In genomic region chr1:118492811-118493210, GRCm38 (mm10) we compare ENCODE assay signal across 15 mouse cellular contexts.
DNase-seq lines count a peak whose midpoint lies in the region; ATAC-seq and TF ChIP-seq lines count a peak whose summit lies in the region.
"Had no signal": no experiment of that assay in that cellular context is flagged by ENCODE, and none has a peak within 500 bp of the region (broad histone marks: within the 10 kb centered on the region; RNA-seq: fewer than 3 reads in every experiment).

No protein-coding gene starts in this region.

- no peak overlapping the region for H3K4me3 ChIP-seq in embryonic facial prominence, embryonic 11.5 days (ENCODE audit: low read depth, low read length)
- no peak overlapping the region for H3K4me3 ChIP-seq in embryonic facial prominence, embryonic 10.5 days
- no peak overlapping the region for H3K4me3 ChIP-seq in kidney, adult 2 months (ENCODE audit: insufficient read depth, low read depth, low read length)
- no peak overlapping the region for H3K4me3 ChIP-seq in cortical plate, adult 2 months (ENCODE audit: insufficient read depth, low read length)
- H3K4me3 ChIP-seq: forebrain, embryonic 10.5 days; liver, embryonic 13.5 days; midbrain, embryonic 15.5 days had no signal

- TF ChIP-seq CTCF in kidney, adult 2 months (conservative IDR thresholded peaks at IDR 0.05; ENCODE audit: insufficient read depth, insufficient read length, low read depth, low read length): peak; percentile 25; the same call in 1 of the 2 replicates
- peak; percentile 41; the same call in 1 of the 2 replicates for TF ChIP-seq CTCF in cortical plate, adult 2 months (IDR thresholded peaks at IDR 0.05; ENCODE audit: extremely low read depth, insufficient read depth, low read length)

- H3K9me3 ChIP-seq in embryonic facial prominence, embryonic 11.5 days (replicated peaks; ENCODE audit: control insufficient read depth, low read length): no peaks in the 10 kb centered on the region
- H3K9me3 ChIP-seq in embryonic facial prominence, embryonic 10.5 days: no peaks in the 10 kb centered on the region
- H3K9me3 ChIP-seq: forebrain, embryonic 10.5 days; liver, embryonic 13.5 days; midbrain, embryonic 15.5 days had no signal

- H3K9ac ChIP-seq in embryonic facial prominence, embryonic 11.5 days (replicated peaks; ENCODE audit: low read length): no peak overlapping the region
- H3K9ac ChIP-seq: liver, embryonic 13.5 days; midbrain, embryonic 15.5 days had no signal

- no peak for TF ChIP-seq POLR2A in kidney, adult 2 months (IDR thresholded peaks at IDR 0.05; ENCODE audit: low read depth, low read length)
- TF ChIP-seq POLR2A in cortical plate, adult 2 months (IDR thresholded peaks at IDR 0.05; ENCODE audit: extremely low read depth, insufficient read depth, low read length): no peak

- no peaks in the 10 kb centered on the region for H3K27me3 ChIP-seq in embryonic facial prominence, embryonic 11.5 days (ENCODE audit: control insufficient read depth, insufficient read depth, low read length)
- H3K27me3 ChIP-seq in embryonic facial prominence, embryonic 10.5 days (replicated peaks; ENCODE audit: low read depth, poor library complexity, severe bottlenecking): no peaks in the 10 kb centered on the region
- no peaks in the 10 kb centered on the region for H3K27me3 ChIP-seq in kidney, adult 2 months (replicated peaks; ENCODE audit: control insufficient read depth, insufficient read depth, low read length)
- H3K27me3 ChIP-seq: liver, embryonic 13.5 days; midbrain, embryonic 15.5 days had no signal

- ATAC-seq in embryonic facial prominence, embryonic 11.5 days (replicated peaks; ENCODE audit: insufficient number of reproducible peaks, low FRiP score, low TSS enrichment, low read depth): no peak
- ATAC-seq: midbrain, embryonic 15.5 days had no signal

- no peaks in the 10 kb centered on the region for H3K4me1 ChIP-seq in embryonic facial prominence, embryonic 11.5 days (ENCODE audit: control insufficient read depth, insufficient read depth, low read length)
- peaks cover 13% of the 10 kb centered on the region for H3K4me1 ChIP-seq in embryonic facial prominence, embryonic 10.5 days
- no peaks in the 10 kb centered on the region for H3K4me1 ChIP-seq in kidney, adult 2 months (ENCODE audit: control insufficient read depth, insufficient read depth, low read length)
- no peaks in the 10 kb centered on the region for H3K4me1 ChIP-seq in cortical plate, adult 2 months (ENCODE audit: control insufficient read depth, insufficient read depth, low read length)

- H3K27ac ChIP-seq in embryonic facial prominence, embryonic 11.5 days (replicated peaks; ENCODE audit: low read depth, low read length): no peak overlapping the region
- no peak overlapping the region for H3K27ac ChIP-seq in embryonic facial prominence, embryonic 10.5 days (replicated peaks)
- H3K27ac ChIP-seq in kidney, adult 2 months (ENCODE audit: insufficient read depth, low read depth, low read length): no peak overlapping the region; the same call in 1 of the 2 replicates
- no peak overlapping the region for H3K27ac ChIP-seq in cortical plate, adult 2 months (ENCODE audit: insufficient read depth, low read length)
- H3K27ac ChIP-seq: forebrain, embryonic 10.5 days; liver, embryonic 13.5 days; midbrain, embryonic 15.5 days had no signal

- no peak overlapping the region for H3K4me2 ChIP-seq in embryonic facial prominence, embryonic 11.5 days (ENCODE audit: low read depth, low read length)
- H3K4me2 ChIP-seq: liver, embryonic 13.5 days; midbrain, embryonic 15.5 days had no signal

- H3K36me3 ChIP-seq in embryonic facial prominence, embryonic 11.5 days (replicated peaks; ENCODE audit: control insufficient read depth, insufficient read depth, low read depth, low read length): no peaks in the 10 kb centered on the region
- H3K36me3 ChIP-seq in embryonic facial prominence, embryonic 10.5 days (replicated peaks): peaks cover 20% of the 10 kb centered on the region
- H3K36me3 ChIP-seq in kidney, adult 2 months (ENCODE audit: control insufficient read depth, insufficient read depth, low read length): no peaks in the 10 kb centered on the region
- H3K36me3 ChIP-seq: midbrain, embryonic 15.5 days had no signal

- 78% methylated on average over 3 of the region's 3 CpGs for WGBS in embryonic facial prominence, embryonic 11.5 days
- WGBS in embryonic facial prominence, embryonic 10.5 days: 81% methylated on average over 3 of the region's 3 CpGs
- 72% methylated on average over 3 of the region's 3 CpGs for WGBS in kidney, adult 2 months

- peak; percentile 8 for DNase-seq in embryonic facial prominence, embryonic 11.5 days (ENCODE audit: low spot score)
- DNase-seq in embryonic facial prominence, embryonic 10.5 days (ENCODE audit: low spot score): no peak
- no peak for DNase-seq in kidney, adult 2 months
- DNase-seq in kidney, postnatal 4 days: no peak
- peak; percentile 33 for DNase-seq in A20 (ENCODE audit: low read depth, low spot score)
- DNase-seq in adrenal gland, adult 8-10 months: no peak
- DNase-seq in lung, postnatal 4 days: no peak
- DNase-seq: adrenal gland, postnatal 14 days; cerebellum, adult 8-10 months; heart, postnatal 14 days; layer of hippocampus, postnatal 36 days; liver, embryonic 13.5 days had no signal

Comparison
In these comparisons a context has a peak if more than half of its experiments do, and no peak if none do; other contexts are left out.
1. DNase-seq: peak in embryonic facial prominence, embryonic 11.5 days (single experiment) and A20 (single experiment); none in embryonic facial prominence, embryonic 10.5 days (single experiment), kidney, adult 2 months (single experiment), kidney, postnatal 4 days (0 of 2), adrenal gland, adult 8-10 months (single experiment) and lung, postnatal 4 days (0 of 2).